Mouse (Mus musculus) layer of hippocampus, postnatal 14 days (tissue): ENCODE results near the gene Brd2. TPM values are rescaled to one million over a fixed set of nuclear protein-coding genes. Genes with fewer than 3 reads are reported as not detected.

Source experiments
- DNase-seq, 2 experiments: peaks; one replicate each; pipeline ENCODE4 v3.0.0; 2021 to 2022; ENCODE audit warnings: low spot score in 2 of 2, mixed read lengths in 1 of 2
- total RNA-seq, 2 experiments: library from RNA; stranded (reverse); gene quantifications; 2 replicates each; pipeline ENCODE4 v1.2.3; 2021

The Brd2 gene
- total RNA-seq, 2 experiments from 2014 or later, result 248 to 278 TPM

- DNase-seq, result no peak
These were observed 12.0 kb upstream of the Brd2 start for GRCm38 (mm10) chr17:34134451-34134850.

GRCm38 (mm10) chr17:34133289-34133688 lies 10.9 kb upstream of the Brd2 start:
- DNase-seq, result no peak

- DNase-seq, result no peak
These were observed 9.5 kb upstream of the Brd2 start for GRCm38 (mm10) chr17:34131911-34132310.

GRCm38 (mm10) chr17:34130073-34130947 lies 7.9 kb upstream of the Brd2 start:
- DNase-seq, result no peak

GRCm38 (mm10) chr17:34128944-34129791 lies 6.7 kb upstream of the Brd2 start:
- DNase-seq, result no peak

GRCm38 (mm10) chr17:34128264-34128937 lies 6.0 kb upstream of the Brd2 start:
- DNase-seq, result no peak

- no peak for DNase-seq
These were observed 5.0 kb upstream of the Brd2 start for GRCm38 (mm10) chr17:34127475-34127874.

- no peak for DNase-seq
These were observed 4.5 kb upstream of the Brd2 start for GRCm38 (mm10) chr17:34126826-34127420.

GRCm38 (mm10) chr17:34124649-34125048 lies 2.2 kb upstream of the Brd2 start:
- no peak for DNase-seq

GRCm38 (mm10) chr17:34123518-34123917 lies 1.1 kb upstream of the Brd2 start:
- no peak for DNase-seq

GRCm38 (mm10) chr17:34123111-34123510 lies 677 bp upstream of the Brd2 start:
- no peak for DNase-seq

- peak in 1 of 2 experiments; percentile 73 for DNase-seq
These were observed 601 bp downstream of the Brd2 start for GRCm38 (mm10) chr17:34121879-34122187.

- peak; percentile 86 to 91 for DNase-seq
These were observed 1.1 kb downstream of the Brd2 start for GRCm38 (mm10) chr17:34121172-34121878.

- peak; percentile 74 to 78 for DNase-seq
These were observed 1.6 kb downstream of the Brd2 start for GRCm38 (mm10) chr17:34120814-34121171.

GRCm38 (mm10) chr17:34120180-34120723 lies 2.2 kb downstream of the Brd2 start:
- DNase-seq, result peak; percentile 77 to 89

- peak; percentile 99 to 100 for DNase-seq
These were observed 2.9 kb downstream of the Brd2 start, which contains the start of gene H2-DMa for GRCm38 (mm10) chr17:34119249-34120179. H2-DMa (plus strand) TSS chr17:34119541.

- no peak for DNase-seq
These were observed 3.6 kb downstream of the Brd2 start for GRCm38 (mm10) chr17:34118873-34119248.

GRCm38 (mm10) chr17:34118113-34118872 lies 4.1 kb downstream of the Brd2 start:
- DNase-seq, result no peak
